Mouse (Mus musculus) intestine, embryonic 14.5 days (tissue): Measurements from ENCODE around the gene Arhgap6. TPM values are rescaled to one million over a fixed set of nuclear protein-coding genes. Genes with fewer than 3 reads are reported as not detected.
"Not testable (repeated sequence)": the region's sequence is repeated elsewhere in the genome, so short reads cannot be mapped to it uniquely, and the experiment has no call there.

Experiments
- ATAC-seq: fragments of 200-750 bp; cut with Nextera tagmentation; replicated peaks from 2 replicates; pipeline ENCODE4 v1.8.0; 2017; ENCODE audit warnings: low read depth, moderate number of reproducible peaks, moderate TSS enrichment, moderate library complexity; ENCODE audit not compliant: low FRiP score, low TSS enrichment
- DNase-seq: peaks from one replicate; pipeline ENCODE4 v3.0.0-alpha.2; 2018; ENCODE audit warnings: low spot score
- H3K27ac ChIP-seq: fragments of 300-500 bp; sonication (generic); 2 replicates; pipeline ENCODE4 v1.5.1; 2014; ENCODE audit warnings: low read depth, mild to moderate bottlenecking, control low read depth
- H3K27me3 ChIP-seq: fragments of 300-500 bp; sonication (generic); replicated peaks from 2 replicates; pipeline ENCODE4 v1.6.1; 2014; ENCODE audit warnings: low read length, control low read depth; ENCODE audit not compliant: control insufficient read depth, insufficient read depth
- H3K36me3 ChIP-seq: fragments of 300-500 bp; sonication (generic); 2 replicates; pipeline ENCODE4 v1.6.1; 2014; ENCODE audit warnings: low read length, control low read depth; ENCODE audit not compliant: control insufficient read depth, insufficient read depth
- H3K4me1 ChIP-seq: fragments of 300-500 bp; sonication (generic); replicated peaks from 2 replicates; pipeline ENCODE4 v1.6.1; 2014; ENCODE audit warnings: low read length, control low read depth, mixed read lengths; ENCODE audit not compliant: control insufficient read depth, insufficient read depth
- H3K4me2 ChIP-seq: fragments of 300-500 bp; sonication (generic); 2 replicates; pipeline ENCODE4 v1.6.1; 2014; ENCODE audit warnings: low read length
- H3K4me3 ChIP-seq: fragments of 300-500 bp; sonication (generic); 2 replicates; pipeline ENCODE4 v1.5.1; 2014; ENCODE audit warnings: low read depth, low read length, control low read depth, mixed read lengths
- H3K9ac ChIP-seq: fragments of 300-500 bp; sonication (generic); 2 replicates; pipeline ENCODE4 v1.6.1; 2014; ENCODE audit warnings: mild to moderate bottlenecking, low read length
- H3K9me3 ChIP-seq: fragments of 300-500 bp; sonication (generic); 2 replicates; pipeline ENCODE4 v1.6.1; 2016; ENCODE audit warnings: low read length, control low read depth; ENCODE audit not compliant: control insufficient read depth
- WGBS: fragments of 180-500 bp; shearing (Covaris S2); extraction: QIAGEN DNeasy Blood & Tissue Kit; methylation state at CpG from one replicate; pipeline ENCODE4 v1.1.7; 2014; 5-methylcytosine and 5-hydroxymethylcytosine counted together
- polyA plus RNA-seq: library from polyadenylated mRNA; unstranded; fragments of >200 nt; fragmentation: Nextera tagmentation; extraction: Ambion mirVana; gene quantifications from 2 replicates; pipeline ENCODE4 v1.2.1, GENCODE M21; 2014

Arhgap6 gene
- polyA plus RNA-seq, 1 experiment from 2014 or later: 8.1 TPM

DNA sequence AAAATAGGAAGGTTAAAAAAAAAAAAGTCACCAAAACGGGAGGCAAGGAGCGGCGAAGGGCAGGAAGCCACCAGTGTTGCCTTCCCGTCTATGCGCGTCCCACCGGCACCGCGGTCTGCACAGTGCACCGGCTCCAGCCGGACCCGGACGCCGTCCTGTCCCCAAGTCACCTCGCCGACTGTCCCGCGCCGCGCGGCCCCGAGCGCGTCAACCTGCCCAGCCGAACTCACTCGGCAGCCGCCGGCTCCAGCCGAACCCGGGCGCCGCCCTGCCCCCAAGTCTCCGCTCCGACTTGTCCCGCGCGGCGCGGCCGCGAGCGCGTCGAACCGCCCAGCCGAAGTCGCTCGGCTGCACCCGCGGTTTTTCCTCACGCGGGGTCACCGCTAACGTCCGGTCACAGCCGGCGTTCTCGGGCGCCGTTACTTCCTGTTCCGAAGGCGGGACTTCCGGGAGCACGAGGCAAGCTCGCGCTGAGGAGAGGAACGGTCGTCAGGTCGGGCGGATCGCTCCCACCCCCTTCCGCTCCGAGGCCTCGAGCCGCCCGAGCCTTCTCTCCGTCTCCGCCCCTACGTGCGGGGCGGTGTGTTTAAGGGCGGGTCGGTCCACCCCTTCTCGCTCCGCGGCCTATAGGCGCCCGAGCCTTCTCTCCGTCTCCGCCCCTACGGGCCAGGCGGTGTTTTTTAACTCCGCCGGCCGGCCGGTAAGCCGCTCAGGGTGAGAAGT lies 525.2 kb downstream of the Arhgap6 start, which contains the start of gene Hccs:
Hccs (minus strand) TSS at position 428 of the 723 bp plus-strand sequence.
- 11% methylated on average over 82 of the region's 97 CpGs for WGBS
- ATAC-seq: peak; percentile 99

DNA sequence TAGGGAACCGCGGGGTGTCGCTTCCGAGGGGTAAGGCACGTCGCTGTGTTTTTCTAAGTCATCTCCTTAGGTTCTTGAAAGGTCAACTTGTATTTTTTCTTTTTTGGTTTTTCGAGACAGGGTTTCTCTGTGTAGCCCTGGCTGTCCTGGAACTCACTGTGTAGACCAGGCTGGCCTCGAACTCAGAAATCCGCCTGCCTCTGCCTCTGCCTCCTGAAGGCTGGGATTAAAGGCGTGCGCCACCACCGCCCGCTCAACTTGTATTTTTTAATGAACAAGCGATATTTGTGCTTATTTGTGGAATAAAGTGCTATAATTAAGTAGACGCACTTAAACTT lies 525.7 kb downstream of the Arhgap6 start:
- Histone ChIP-seq H3K4me2 (peak overlapping the region; percentile 33), H3K4me3 (peak overlapping the region; percentile 52; the same call in 1 of the 2 replicates), H3K9ac (0 out of 2 replicates have a peak overlapping the region, but pooled peaks have one; percentile 16)
- not testable (repeated sequence) for H3K4me1 ChIP-seq, H3K36me3 ChIP-seq, H3K9me3 ChIP-seq, H3K27me3 ChIP-seq, H3K27ac ChIP-seq, DNase-seq
- 0 out of 2 replicates have a peak, but pooled peaks have one; percentile 26 for ATAC-seq
- 28% methylated on average over 15 of the region's 15 CpGs for WGBS

More for the DNA sequence above, 525.2 kb downstream of the Arhgap6 start, which contains the start of gene Hccs:
- peak within 1 kb of the TSS; percentile 63 for H3K9ac ChIP-seq
- peak within 1 kb of the TSS; percentile 56 for H3K4me2 ChIP-seq
- no peaks in the 10 kb centered on the region for H3K9me3 ChIP-seq
- peak; percentile 86 for DNase-seq
- H3K36me3 ChIP-seq: peaks cover 8% of the 10 kb centered on the region
- H3K4me3 ChIP-seq: peak within 1 kb of the TSS; percentile 52
- H3K27me3 ChIP-seq: no peaks in the 10 kb centered on the region
- H3K27ac ChIP-seq: peak within 1 kb of the TSS; percentile 84
- no peaks in the 10 kb centered on the region; the same call in 1 of the 2 replicates for H3K4me1 ChIP-seq

- Histone ChIP-seq H3K27ac (no peak overlapping the region), H3K4me2 (no peak overlapping the region), H3K4me3 (no peak overlapping the region), H3K9ac (no peak overlapping the region), H3K27me3 (no peaks in the 10 kb centered on the region), H3K9me3 (no peaks in the 10 kb centered on the region), H3K36me3 (no peaks in the 10 kb centered on the region), H3K4me1 (no peaks in the 10 kb centered on the region)
- 77% methylated on average over 3 of the region's 3 CpGs for WGBS
- ATAC-seq (no peak), DNase-seq (no peak)
Observed at GRCm38 (mm10) chrX:169325929-169326595, 531.2 kb downstream of the Arhgap6 start.

GRCm38 (mm10) chrX:169332264-169332663 lies 537.4 kb downstream of the Arhgap6 start:
- 31% methylated on average over 3 of the region's 3 CpGs for WGBS

DNA sequence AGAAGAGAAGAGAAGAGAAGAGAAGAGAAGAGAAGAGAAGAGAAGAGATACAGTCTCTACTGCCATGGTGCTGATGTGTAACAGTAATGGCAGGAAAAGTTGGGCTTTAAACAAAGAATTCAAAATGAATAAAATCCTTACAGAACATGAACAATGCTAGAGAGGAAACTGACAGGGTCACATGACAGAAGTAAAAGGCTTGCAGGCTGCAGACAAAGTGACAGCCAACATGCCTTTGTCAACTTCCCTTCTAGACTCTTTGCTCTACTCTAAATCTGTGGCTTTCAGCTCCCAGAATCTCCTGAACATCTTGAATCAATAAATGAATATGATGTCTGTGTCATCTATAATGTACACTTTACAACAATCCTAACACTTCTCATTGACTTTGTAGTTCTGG lies 542.7 kb downstream of the Arhgap6 start:
- Histone ChIP-seq H3K9me3 (no peaks in the 10 kb centered on the region), H3K4me2 (no peak overlapping the region), H3K9ac (no peak overlapping the region), H3K36me3 (no peaks in the 10 kb centered on the region), H3K4me1 (no peaks in the 10 kb centered on the region), H3K4me3 (no peak overlapping the region), H3K27ac (no peak overlapping the region), H3K27me3 (peaks cover 3% of the 10 kb centered on the region; the same call in 1 of the 2 replicates)
- DNase-seq (no peak), ATAC-seq (no peak)

More at GRCm38 (mm10) chrX:169332264-169332663, 537.4 kb downstream of the Arhgap6 start:
- ATAC-seq: no peak
- no peaks in the 10 kb centered on the region for H3K9me3 ChIP-seq
- no peaks in the 10 kb centered on the region for H3K36me3 ChIP-seq
- H3K27me3 ChIP-seq: peaks cover 3% of the 10 kb centered on the region; the same call in 1 of the 2 replicates
- H3K4me2 ChIP-seq: no peak overlapping the region
- H3K4me1 ChIP-seq: no peaks in the 10 kb centered on the region
- no peak overlapping the region for H3K27ac ChIP-seq
- peak; percentile 69 for DNase-seq
- no peak overlapping the region for H3K9ac ChIP-seq
- H3K4me3 ChIP-seq: no peak overlapping the region

GRCm38 (mm10) chrX:169338213-169338612 lies 543.3 kb downstream of the Arhgap6 start:
- H3K9me3 ChIP-seq: no peaks in the 10 kb centered on the region
- no peak overlapping the region for H3K27ac ChIP-seq
- 76% methylated on average over 3 of the region's 3 CpGs for WGBS
- no peak overlapping the region for H3K9ac ChIP-seq
- no peak overlapping the region for H3K4me2 ChIP-seq
- no peaks in the 10 kb centered on the region for H3K4me1 ChIP-seq
- ATAC-seq (no peak), DNase-seq (no peak)
- H3K36me3 ChIP-seq: no peaks in the 10 kb centered on the region
- H3K27me3 ChIP-seq: peaks cover 2% of the 10 kb centered on the region; the same call in 1 of the 2 replicates
- no peak overlapping the region for H3K4me3 ChIP-seq

Other genes with a start within 250 kb of the Arhgap6 start
- gene Frmpd4, start 217.9 kb upstream of the Arhgap6 start, polyA plus RNA-seq: 0.13 and 0.18 TPM in 2 replicates
- gene Msl3, start 121.2 kb upstream of the Arhgap6 start, polyA plus RNA-seq: 38.0 and 45.8 TPM in 2 replicates